Mouse (Mus musculus): ENCODE measurements around the gene Vmn2r86. TPM values are rescaled to one million over a fixed set of nuclear protein-coding genes. Genes with fewer than 3 reads are reported as not detected.
"Not testable (repeated sequence)": the region's sequence is repeated elsewhere in the genome, so short reads cannot be mapped to it uniquely, and the experiment has no call there.

Gene Vmn2r86
- not detected in 2 replicates for polyA plus RNA-seq (2014; fragmentation: Nextera tagmentation; extraction: Ambion mirVana)

GRCm38 (mm10) chr10:130455950-130456349 is at the start of gene Vmn2r86:
Gene Vmn2r86, minus strand, starts transcription at chr10:130456050.
- H3K9me3 ChIP-seq (ENCODE audit: control insufficient read depth, low read depth, low read length); H3K4me1 ChIP-seq (ENCODE audit: control insufficient read depth, insufficient read depth, low read length); H3K27me3 ChIP-seq (ENCODE audit: control insufficient read depth, insufficient read depth, low read length); ATAC-seq (ENCODE audit: insufficient number of reproducible peaks, insufficient read depth, low FRiP score, low read depth); H3K4me2 ChIP-seq (replicated peaks; ENCODE audit: low read depth, low read length); H3K36me3 ChIP-seq (ENCODE audit: control insufficient read depth, insufficient read depth, low read length); H3K9ac ChIP-seq (replicated peaks; ENCODE audit: low read depth, low read length); H3K4me3 ChIP-seq (ENCODE audit: low read depth, low read length); H3K27ac ChIP-seq (ENCODE audit: low read length): not testable (repeated sequence)
- WGBS, result 86% methylated on average over 1 of the region's 1 CpGs

- no peak within 1 kb of the TSS for H3K27ac ChIP-seq (ENCODE audit: low read length)
- no peak for ATAC-seq (ENCODE audit: insufficient number of reproducible peaks, insufficient read depth, low FRiP score, low read depth)
- H3K4me1 ChIP-seq (ENCODE audit: control insufficient read depth, insufficient read depth, low read length), result no peaks in the 10 kb centered on the region
- H3K9ac ChIP-seq (replicated peaks; ENCODE audit: low read depth, low read length), result no peak within 1 kb of the TSS
- H3K9me3 ChIP-seq (ENCODE audit: control insufficient read depth, low read depth, low read length), result no peaks in the 10 kb centered on the region
- H3K4me3 ChIP-seq (ENCODE audit: low read depth, low read length), result no peak within 1 kb of the TSS
- H3K4me2 ChIP-seq (replicated peaks; ENCODE audit: low read depth, low read length), result no peak within 1 kb of the TSS
- H3K36me3 ChIP-seq (ENCODE audit: control insufficient read depth, insufficient read depth, low read length), result no peaks in the 10 kb centered on the region
- H3K27me3 ChIP-seq (ENCODE audit: control insufficient read depth, insufficient read depth, low read length), result no peaks in the 10 kb centered on the region
These were observed 41.4 kb upstream of the Vmn2r86 start, which contains the start of gene Vmn2r87 for GRCm38 (mm10) chr10:130497296-130497695. Gene Vmn2r87, minus strand, starts transcription at chr10:130497396.

GRCm38 (mm10) chr10:130470311-130470760 is 14.5 kb upstream of the Vmn2r86 start:
- Histone ChIP-seq H3K4me2 (replicated peaks; ENCODE audit: low read depth, low read length) (peak overlapping the region; percentile 70), H3K36me3 (ENCODE audit: control insufficient read depth, insufficient read depth, low read length) (no peaks in the 10 kb centered on the region), H3K27me3 (ENCODE audit: control insufficient read depth, insufficient read depth, low read length) (no peaks in the 10 kb centered on the region), H3K9me3 (ENCODE audit: control insufficient read depth, low read depth, low read length) (no peaks in the 10 kb centered on the region), H3K9ac (replicated peaks; ENCODE audit: low read depth, low read length) (peak overlapping the region; percentile 48; the same call in 1 of the 2 replicates), H3K4me3 (ENCODE audit: low read depth, low read length) (peak overlapping the region; percentile 38), H3K4me1 (ENCODE audit: control insufficient read depth, insufficient read depth, low read length) (no peaks in the 10 kb centered on the region), H3K27ac (ENCODE audit: low read length) (no peak overlapping the region)
- peak; percentile 97 for ATAC-seq (ENCODE audit: insufficient number of reproducible peaks, insufficient read depth, low FRiP score, low read depth)
- 3% methylated on average over 36 of the region's 36 CpGs for WGBS

- H3K27ac ChIP-seq (ENCODE audit: low read length), result no peak overlapping the region
- no peak overlapping the region for H3K4me3 ChIP-seq (ENCODE audit: low read depth, low read length)
- ATAC-seq (ENCODE audit: insufficient number of reproducible peaks, insufficient read depth, low FRiP score, low read depth), result no peak
- no peak overlapping the region for H3K4me2 ChIP-seq (replicated peaks; ENCODE audit: low read depth, low read length)
- WGBS, result 89% methylated on average over 21 of the region's 21 CpGs
- H3K36me3 ChIP-seq (ENCODE audit: control insufficient read depth, insufficient read depth, low read length), result no peaks in the 10 kb centered on the region
- no peak overlapping the region for H3K9ac ChIP-seq (replicated peaks; ENCODE audit: low read depth, low read length)
- H3K27me3 ChIP-seq (ENCODE audit: control insufficient read depth, insufficient read depth, low read length), result no peaks in the 10 kb centered on the region
- H3K4me1 ChIP-seq (ENCODE audit: control insufficient read depth, insufficient read depth, low read length), result no peaks in the 10 kb centered on the region
- H3K9me3 ChIP-seq (ENCODE audit: control insufficient read depth, low read depth, low read length), result no peaks in the 10 kb centered on the region
These were observed 11.1 kb downstream of the Vmn2r86 start for GRCm38 (mm10) chr10:130444776-130445175.

GRCm38 (mm10) chr10:130434185-130434898 is 21.5 kb downstream of the Vmn2r86 start:
- H3K27me3 ChIP-seq (ENCODE audit: control insufficient read depth, insufficient read depth, low read length); H3K9me3 ChIP-seq (ENCODE audit: control insufficient read depth, low read depth, low read length); H3K4me3 ChIP-seq (ENCODE audit: low read depth, low read length); H3K4me1 ChIP-seq (ENCODE audit: control insufficient read depth, insufficient read depth, low read length); H3K9ac ChIP-seq (replicated peaks; ENCODE audit: low read depth, low read length); ATAC-seq (ENCODE audit: insufficient number of reproducible peaks, insufficient read depth, low FRiP score, low read depth); H3K27ac ChIP-seq (ENCODE audit: low read length); H3K36me3 ChIP-seq (ENCODE audit: control insufficient read depth, insufficient read depth, low read length); H3K4me2 ChIP-seq (replicated peaks; ENCODE audit: low read depth, low read length): not testable (repeated sequence)
- WGBS, result 82% methylated on average over 11 of the region's 11 CpGs

- H3K9me3 ChIP-seq (ENCODE audit: control insufficient read depth, low read depth, low read length); H3K9ac ChIP-seq (replicated peaks; ENCODE audit: low read depth, low read length); H3K27me3 ChIP-seq (ENCODE audit: control insufficient read depth, insufficient read depth, low read length); H3K4me3 ChIP-seq (ENCODE audit: low read depth, low read length); H3K27ac ChIP-seq (ENCODE audit: low read length); ATAC-seq (ENCODE audit: insufficient number of reproducible peaks, insufficient read depth, low FRiP score, low read depth); H3K36me3 ChIP-seq (ENCODE audit: control insufficient read depth, insufficient read depth, low read length); H3K4me1 ChIP-seq (ENCODE audit: control insufficient read depth, insufficient read depth, low read length); H3K4me2 ChIP-seq (replicated peaks; ENCODE audit: low read depth, low read length): not testable (repeated sequence)
These were observed 26.2 kb downstream of the Vmn2r86 start, which contains the start of gene Vmn2r85 for GRCm38 (mm10) chr10:130429603-130430002. Gene Vmn2r85, minus strand, starts transcription at chr10:130429703.

GRCm38 (mm10) chr10:130422368-130422767 is 33.5 kb downstream of the Vmn2r86 start:
- not testable (repeated sequence) for H3K36me3 ChIP-seq (ENCODE audit: control insufficient read depth, insufficient read depth, low read length); ATAC-seq (ENCODE audit: insufficient number of reproducible peaks, insufficient read depth, low FRiP score, low read depth); H3K4me3 ChIP-seq (ENCODE audit: low read depth, low read length); H3K9ac ChIP-seq (replicated peaks; ENCODE audit: low read depth, low read length); H3K4me1 ChIP-seq (ENCODE audit: control insufficient read depth, insufficient read depth, low read length); H3K9me3 ChIP-seq (ENCODE audit: control insufficient read depth, low read depth, low read length); H3K4me2 ChIP-seq (replicated peaks; ENCODE audit: low read depth, low read length); H3K27ac ChIP-seq (ENCODE audit: low read length); H3K27me3 ChIP-seq (ENCODE audit: control insufficient read depth, insufficient read depth, low read length)
- WGBS, result 72% methylated on average over 2 of the region's 2 CpGs

- Histone ChIP-seq H3K9me3 (ENCODE audit: control insufficient read depth, low read depth, low read length) (no peaks in the 10 kb centered on the region), H3K27me3 (ENCODE audit: control insufficient read depth, insufficient read depth, low read length) (no peaks in the 10 kb centered on the region), H3K9ac (replicated peaks; ENCODE audit: low read depth, low read length) (no peak overlapping the region), H3K4me2 (replicated peaks; ENCODE audit: low read depth, low read length) (no peak overlapping the region), H3K27ac (ENCODE audit: low read length) (no peak overlapping the region), H3K4me1 (ENCODE audit: control insufficient read depth, insufficient read depth, low read length) (no peaks in the 10 kb centered on the region), H3K36me3 (ENCODE audit: control insufficient read depth, insufficient read depth, low read length) (no peaks in the 10 kb centered on the region), H3K4me3 (ENCODE audit: low read depth, low read length) (no peak overlapping the region)
- ATAC-seq (ENCODE audit: insufficient number of reproducible peaks, insufficient read depth, low FRiP score, low read depth), result no peak
- 80% methylated on average over 3 of the region's 3 CpGs for WGBS
These were observed 35.4 kb downstream of the Vmn2r86 start for GRCm38 (mm10) chr10:130420401-130420800.

- H3K4me1 ChIP-seq (ENCODE audit: control insufficient read depth, insufficient read depth, low read length); H3K27me3 ChIP-seq (ENCODE audit: control insufficient read depth, insufficient read depth, low read length); H3K36me3 ChIP-seq (ENCODE audit: control insufficient read depth, insufficient read depth, low read length); H3K4me2 ChIP-seq (replicated peaks; ENCODE audit: low read depth, low read length); H3K9ac ChIP-seq (replicated peaks; ENCODE audit: low read depth, low read length); H3K4me3 ChIP-seq (ENCODE audit: low read depth, low read length); H3K9me3 ChIP-seq (ENCODE audit: control insufficient read depth, low read depth, low read length); ATAC-seq (ENCODE audit: insufficient number of reproducible peaks, insufficient read depth, low FRiP score, low read depth); H3K27ac ChIP-seq (ENCODE audit: low read length): not testable (repeated sequence)
- 60% methylated on average over 2 of the region's 2 CpGs for WGBS
These were observed 35.9 kb downstream of the Vmn2r86 start for GRCm38 (mm10) chr10:130419954-130420353.

All from stomach, embryonic 14.5 days (tissue).